Mouse (Mus musculus) adrenal gland, postnatal 14 days (tissue): ENCODE data around the gene Capg. TPM values are rescaled to one million over a fixed set of nuclear protein-coding genes. Genes with fewer than 3 reads are reported as not detected.
A peak's percentile ranks its signal among the peaks of the same experiment; 100 is the strongest.
"Not testable (repeated sequence)": the region's sequence is repeated elsewhere in the genome, so short reads cannot be mapped to it uniquely, and the experiment has no call there.

Experiments
- DNase-seq: peaks from one replicate; pipeline ENCODE4 v3.0.0; 2021; ENCODE audit warnings: mixed read lengths
- total RNA-seq: library from RNA; stranded (reverse); gene quantifications from 2 replicates; pipeline ENCODE4 v1.2.3, GENCODE M21; 2021

Capg gene
- total RNA-seq, 1 experiment from 2014 or later = 28.8 TPM

DNA sequence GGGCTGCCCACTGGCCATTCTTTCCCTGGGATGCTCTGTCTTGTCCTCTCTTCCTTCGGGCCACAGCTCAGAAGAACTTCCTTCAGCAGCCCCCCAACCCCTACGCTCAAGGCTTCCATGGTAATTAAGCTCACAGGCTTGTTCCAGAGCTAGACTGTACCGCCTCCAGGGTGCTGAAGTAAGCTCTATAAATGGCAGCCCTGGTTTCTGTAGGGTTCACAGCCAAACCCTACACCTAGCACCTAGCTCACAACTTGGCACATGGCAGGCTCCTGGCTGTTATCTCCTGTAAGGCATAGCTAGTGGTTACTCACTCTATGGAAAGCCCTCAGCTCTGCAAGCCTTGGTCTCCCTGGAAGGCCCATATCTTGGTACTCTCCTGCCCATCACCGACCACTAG, 11.6 kb upstream of the Capg start:
- DNase-seq = no peak

DNA sequence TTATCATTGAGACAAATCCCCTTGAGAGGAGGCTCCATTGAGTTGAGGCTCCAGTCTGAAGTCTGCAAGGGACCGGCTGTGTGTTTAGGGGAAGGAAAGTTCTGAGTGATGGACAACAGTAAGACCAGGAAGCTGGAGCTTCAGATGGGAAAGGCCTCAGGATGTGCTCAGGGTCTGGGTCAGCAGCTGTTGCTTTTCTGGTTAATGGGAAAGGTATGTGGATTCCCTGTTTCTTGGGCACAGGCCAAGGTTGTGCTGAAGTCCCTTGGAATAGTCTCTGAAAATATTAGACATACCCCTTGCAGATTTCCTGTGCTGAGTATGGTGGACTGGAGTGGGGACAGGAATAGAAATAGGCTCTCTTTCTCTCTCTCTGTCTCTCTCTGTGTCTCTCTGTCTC, 10.6 kb upstream of the Capg start:
- not testable (repeated sequence) for DNase-seq

DNA sequence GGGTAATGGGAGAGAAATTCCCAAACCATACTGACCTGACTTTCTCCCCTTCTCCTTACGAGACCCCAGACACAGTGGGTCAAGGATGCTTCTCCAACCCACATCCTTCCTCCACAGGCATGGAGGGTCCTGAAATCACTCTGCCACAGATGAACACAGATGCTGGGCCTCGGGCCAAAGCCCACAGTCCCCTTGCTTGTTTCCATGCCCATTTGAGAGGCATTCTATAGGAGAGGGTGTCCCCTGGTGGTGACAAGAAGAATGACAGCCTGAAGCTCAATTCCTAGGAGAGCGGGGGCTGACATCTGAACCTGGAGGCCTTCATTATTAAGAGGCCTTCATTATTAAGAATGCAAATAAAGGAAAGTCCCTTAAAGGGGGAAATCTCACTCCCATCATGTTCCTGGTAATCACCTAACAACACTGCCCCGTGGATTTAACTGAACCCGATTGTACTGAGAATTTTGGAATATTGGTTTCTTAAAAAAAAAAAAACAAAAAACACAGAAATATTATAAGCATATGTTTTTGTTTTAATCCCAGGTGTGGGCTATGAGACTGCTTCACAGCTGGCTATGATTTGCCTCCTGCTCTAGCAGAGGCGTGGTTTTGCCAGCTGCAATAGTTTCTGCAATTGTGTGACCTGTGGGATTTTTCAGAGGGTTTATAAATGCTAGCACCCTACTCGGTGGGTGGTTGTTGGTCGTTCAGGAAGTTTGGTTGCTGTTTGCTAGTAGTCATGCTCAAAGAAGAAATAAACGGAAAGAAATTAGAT, 10.0 kb upstream of the Capg start:
- DNase-seq = peak; percentile 80

DNA sequence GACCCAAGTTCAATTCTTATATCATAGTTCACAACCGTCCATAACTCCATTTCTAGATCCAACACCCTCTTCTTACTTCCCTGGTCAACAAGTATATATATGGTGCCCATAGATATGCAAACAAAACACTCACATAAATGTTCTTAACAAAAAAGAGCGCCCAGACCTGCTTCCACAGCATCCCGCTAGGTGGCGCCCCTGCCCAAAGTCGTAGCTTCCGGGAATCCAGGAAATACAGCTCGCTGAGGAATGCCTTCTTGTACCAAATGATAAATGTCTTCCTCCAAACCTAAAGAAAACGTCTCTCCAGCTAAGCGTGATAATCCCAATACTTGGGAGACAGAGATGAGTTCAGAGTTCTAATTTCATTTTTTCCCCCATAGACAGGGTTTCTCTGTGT, 9.0 kb upstream of the Capg start:
- peak; percentile 91 for DNase-seq

DNA sequence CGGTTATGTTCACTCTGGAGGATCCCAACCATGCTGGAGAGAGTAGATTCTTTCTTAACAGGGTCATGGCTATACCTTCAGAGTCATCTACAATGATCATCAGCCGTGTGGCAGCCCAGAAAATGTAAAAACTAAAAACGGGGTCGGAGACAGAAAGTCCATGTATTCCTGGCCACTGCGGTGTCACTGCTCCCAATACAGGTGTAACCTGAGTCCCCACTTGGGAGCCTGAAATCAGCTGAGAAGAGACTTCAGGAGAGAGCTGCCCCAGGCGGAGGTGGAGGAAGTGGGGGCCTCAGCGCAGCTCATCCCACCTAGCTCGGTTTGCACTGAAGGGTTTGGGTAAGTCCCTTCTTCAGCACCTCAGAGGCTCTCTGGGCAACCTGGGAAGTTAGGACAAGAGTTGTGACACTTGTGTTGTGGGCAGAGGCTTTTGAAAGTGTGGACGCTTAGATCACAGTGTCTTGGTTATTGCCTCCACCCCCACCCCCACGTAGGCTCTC, 6.1 kb upstream of the Capg start:
- DNase-seq = no peak

DNA sequence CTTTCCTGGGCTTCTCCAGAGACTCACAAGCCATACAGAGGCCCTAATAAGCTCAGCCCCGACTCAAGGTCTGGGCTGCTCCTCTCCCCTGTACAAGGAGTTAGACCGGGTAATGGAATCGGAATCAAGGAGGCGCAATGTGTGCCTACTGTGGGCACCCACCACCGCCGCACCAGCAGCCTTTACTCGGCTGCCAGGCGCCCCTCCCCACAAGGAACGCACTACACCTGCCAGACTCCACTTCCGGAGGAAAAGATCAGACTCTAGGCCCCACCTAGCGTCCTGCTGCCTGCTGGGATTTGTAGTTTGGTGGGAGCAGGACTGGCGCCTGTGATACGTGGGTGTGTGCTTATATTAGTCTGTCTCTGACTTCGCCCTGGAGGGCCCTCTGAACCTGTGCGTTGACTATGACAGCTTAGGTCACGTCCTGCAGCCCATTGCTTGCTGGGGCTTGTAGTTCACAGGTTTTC, 5.6 kb upstream of the Capg start:
- peak; percentile 90 for DNase-seq

DNA sequence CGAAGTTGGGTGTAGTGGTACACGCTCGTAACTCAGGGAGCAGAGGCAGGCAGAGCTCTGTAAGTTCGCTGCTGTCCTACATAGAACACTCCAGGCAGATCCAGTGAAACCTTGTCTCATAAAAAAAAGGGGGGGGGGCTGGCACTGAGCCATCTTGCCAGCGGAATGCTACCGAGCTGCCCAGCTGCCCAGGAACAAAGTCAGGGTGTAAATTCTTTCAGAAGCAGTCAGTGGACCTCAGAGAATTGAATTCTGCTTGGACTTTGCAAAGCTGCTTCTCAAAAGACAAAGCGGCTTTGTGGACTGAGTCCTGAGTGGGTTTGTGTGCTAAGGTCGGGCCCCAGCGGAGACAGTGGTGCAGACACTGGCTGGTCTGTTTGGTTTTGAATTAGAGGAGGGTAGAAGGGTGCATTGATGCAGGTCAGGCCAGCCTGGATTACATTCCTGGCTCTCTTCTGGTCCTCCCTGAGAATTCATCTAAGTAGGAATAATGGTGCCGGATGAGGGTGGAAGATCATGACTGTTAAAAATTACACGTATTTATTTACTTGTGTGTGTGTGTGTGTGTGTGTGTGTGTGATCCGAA, 833 bp upstream of the Capg start:
- peak; percentile 30 for DNase-seq

DNA sequence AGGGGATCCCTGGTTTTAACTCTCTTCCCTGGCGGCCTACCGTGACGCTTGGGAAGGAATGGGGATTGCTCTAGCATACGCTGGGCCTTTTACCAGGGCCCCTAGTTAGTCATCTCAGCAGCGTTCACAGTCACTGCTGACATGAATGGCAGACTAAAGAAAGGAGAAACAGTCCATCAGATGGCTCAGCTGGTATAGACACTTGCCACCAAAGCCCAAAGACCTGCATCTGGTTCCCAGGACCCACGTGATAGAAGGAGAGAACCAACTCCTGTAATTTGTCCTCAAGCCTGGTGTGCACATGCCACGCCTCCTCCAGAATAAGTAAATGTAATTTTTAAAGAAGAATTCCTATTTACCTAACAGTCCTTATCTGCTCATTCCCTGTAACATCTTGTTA, 1.2 kb downstream of the Capg start:
- DNase-seq = no peak

DNA sequence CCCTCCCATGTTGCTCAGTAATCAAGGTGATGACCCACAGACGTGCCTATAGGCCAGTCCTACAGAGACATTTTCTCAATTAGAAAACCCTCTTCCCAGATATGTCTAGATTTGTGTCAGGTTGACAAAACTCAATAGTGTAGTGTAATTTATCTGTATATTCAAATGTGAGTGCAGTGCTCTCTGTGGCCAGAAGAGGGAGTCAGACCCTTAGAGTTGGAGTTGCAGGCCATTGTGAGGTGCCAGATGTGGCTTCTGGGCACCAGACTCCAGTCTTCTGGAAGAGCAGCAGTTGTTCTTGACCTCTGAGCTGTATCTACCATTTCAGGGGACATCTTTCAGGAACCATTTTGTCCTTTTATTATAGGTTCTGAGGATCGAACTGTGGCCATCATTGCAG, 2.9 kb downstream of the Capg start:
- DNase-seq = no peak

DNA sequence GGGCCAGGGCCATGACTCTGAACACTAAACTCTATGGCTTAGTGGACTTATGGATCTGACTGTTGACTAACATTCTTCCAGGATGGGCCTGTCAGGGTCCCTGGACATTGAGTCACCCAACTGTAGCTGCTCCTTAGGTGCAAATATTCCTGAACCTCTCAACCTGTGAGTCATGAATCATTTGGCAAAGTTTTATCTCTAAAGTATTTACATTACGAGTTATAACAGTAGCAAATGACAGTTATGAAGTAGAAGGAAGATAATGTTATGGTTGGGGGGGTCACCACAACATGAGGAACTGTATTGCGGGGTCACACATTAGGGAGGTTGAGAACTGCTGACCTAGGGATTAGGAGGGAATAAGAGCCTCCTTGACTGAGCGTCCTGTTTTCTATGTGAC, 3.7 kb downstream of the Capg start:
- no peak for DNase-seq

DNA sequence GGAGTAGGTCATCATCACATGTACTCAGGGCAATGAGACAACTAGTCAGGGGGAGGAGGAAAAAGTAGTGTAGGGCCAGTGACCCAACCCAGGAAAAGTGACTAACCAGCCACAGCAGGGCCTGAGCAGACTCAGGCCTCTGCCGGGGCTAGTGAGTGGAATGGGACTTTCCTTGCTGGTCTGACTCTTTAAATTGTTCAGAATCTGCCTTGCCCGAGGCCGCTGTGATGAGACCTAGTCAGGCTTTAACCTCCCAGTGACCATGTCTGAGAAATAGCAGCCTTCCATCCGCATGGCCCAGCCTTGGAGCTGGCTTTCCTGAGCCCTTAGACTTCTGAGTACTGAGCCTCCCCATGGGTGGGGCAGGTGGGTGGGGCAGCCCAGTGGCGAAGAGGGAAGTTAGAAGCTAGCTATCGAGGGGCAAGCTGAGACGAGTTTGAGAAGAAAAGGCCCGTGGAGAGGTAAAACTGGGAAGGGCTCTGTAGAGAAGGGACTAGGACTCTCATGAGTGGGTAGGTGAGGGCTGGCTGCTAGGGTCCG, 4.9 kb downstream of the Capg start:
- DNase-seq = peak; percentile 29

DNA sequence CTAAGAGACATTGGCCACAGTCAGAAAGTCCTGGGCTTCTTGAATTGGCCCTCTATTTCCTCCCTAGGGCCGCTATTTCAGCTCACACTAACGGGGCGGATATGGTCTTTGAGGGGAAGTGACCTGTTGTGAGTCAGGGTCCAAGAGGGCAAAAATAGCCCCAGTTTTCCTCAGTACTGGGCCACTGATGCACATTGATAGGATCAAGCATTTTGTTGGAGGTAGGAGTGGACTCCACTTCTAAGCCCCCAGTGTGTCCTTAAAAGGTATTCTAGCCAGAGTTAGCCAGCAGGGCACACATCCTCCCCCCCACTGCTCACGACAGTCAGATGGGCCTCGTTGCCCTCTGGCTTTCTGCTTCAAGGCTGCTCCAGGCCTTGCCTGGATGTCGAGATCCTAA, 5.8 kb downstream of the Capg start:
- DNase-seq = no peak

DNA sequence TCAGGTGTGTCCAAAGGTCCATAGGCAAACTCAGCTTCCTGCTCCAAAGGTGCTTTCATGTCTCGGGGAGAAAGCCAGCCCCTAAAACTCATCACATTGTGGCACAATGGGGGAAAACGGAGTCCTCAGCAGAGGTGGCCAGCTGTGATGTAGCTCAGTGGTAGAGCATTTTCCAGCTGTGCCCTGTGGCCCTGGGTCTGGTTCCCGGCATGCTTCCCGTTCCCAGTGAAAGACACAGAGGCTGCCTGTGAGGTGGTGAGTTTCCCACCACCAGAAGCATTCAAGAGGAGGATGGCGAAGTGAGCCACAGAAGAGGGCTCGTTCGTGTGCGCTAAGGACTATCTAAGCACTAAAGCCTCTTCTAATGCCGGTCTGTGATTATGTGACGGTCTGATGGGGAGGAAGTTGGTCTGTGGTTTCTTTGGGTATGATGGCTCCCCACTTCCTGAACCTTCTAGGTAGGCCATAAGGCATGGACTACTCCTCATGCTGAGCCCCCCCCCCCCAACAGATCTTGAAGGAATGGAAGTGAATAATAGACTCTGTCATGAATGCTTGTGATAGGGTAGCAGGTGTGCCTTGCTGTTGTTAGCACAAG, 6.4 kb downstream of the Capg start:
- DNase-seq = no peak

DNA sequence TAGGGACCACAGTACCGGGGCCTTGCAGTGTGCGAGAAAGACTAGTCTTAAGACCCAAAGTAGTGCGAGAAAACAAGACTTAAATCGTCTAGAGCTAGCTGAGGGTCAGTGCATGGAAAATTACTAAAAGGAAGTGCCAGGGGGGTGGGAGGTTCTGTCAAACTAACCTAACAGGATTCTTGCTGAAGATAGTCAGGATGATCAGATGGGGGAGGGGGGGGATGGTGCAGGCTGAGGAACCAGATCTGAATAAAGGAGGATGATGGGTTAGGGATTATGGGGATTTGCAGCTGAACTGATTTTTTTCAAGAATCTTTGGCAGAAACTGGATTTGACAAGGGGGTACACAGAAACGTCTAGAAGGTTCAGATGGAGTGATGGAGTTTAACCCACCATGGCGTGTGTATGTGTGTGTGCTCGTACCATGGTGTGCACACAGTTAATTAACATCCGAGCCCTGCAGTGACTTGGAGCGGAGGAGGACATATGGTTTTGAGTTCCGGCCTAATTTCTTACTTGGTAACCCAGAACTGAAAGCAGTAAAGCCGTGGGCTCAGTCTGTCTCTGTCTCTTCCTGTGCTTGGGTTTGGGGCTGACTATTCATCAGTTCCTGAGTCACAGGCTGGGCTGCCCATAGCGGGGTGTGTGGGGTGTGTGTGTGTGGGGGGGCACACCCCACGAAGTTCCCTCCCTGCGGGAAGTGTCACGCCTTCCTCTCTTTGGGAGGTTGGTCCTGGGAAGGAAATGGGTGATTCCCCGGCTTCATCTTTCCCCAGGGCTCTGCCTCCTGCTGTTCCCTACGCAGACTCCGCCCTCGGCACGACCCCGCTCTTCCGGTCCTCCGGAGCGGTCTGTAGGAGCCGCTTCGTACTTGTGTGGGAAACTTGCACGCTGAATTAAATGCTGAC, 8.2 kb downstream of the Capg start:
- peak; percentile 85 for DNase-seq

DNA sequence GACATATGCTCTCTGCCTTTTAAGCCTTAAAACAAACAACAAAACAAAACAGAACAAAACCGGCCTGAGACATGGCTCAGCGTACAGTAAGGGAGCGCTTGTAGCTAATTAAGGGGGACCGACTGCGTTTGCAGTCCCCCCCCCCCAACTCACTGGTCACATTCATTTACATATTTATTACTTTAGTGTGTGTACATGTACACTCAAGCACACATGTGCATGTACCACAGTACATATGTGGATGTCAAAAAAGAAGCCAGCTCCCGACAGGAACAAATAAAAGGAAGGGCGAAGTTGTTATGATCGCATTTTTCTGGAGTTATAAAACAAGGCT, 8.9 kb downstream of the Capg start:
- no peak for DNase-seq

DNA sequence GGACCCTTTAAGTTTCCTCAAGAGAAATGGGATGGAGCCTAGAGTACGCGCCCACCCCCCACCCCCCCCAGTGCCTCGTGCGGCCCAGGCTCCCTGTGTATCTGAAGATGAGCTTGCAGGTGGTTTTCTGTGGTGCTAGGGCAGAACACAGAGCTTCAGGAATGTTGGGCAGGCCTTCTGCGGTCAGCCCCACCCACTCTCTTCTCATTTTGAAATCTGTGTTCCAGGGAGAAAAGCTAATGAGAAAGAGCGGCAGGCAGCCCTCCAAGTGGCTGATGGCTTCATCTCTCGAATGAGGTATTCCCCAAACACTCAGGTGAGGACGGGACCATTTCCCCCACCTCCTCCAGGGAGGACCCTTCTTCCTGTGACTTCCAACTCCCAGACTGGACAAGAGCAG, 16.6 kb downstream of the Capg start:
- no peak for DNase-seq

DNA sequence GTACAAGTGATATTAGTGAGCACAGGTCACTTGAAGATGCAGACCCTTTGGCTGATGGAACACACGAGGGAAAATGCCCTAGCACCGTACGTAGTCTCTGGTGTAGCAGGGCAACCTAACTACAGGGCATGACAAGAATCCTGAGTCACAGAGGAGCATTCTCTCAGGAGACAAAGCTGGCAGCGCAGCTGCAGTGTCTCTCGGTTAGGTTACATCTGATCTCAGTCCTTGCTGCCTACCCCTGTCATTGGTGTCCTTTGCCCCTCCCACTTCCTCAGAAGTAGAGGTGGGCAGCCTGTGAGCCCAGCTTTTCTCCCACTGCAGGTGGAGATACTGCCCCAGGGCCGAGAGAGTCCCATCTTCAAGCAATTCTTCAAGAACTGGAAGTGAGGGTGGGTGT, 18.3 kb downstream of the Capg start:
- DNase-seq = no peak

DNA sequence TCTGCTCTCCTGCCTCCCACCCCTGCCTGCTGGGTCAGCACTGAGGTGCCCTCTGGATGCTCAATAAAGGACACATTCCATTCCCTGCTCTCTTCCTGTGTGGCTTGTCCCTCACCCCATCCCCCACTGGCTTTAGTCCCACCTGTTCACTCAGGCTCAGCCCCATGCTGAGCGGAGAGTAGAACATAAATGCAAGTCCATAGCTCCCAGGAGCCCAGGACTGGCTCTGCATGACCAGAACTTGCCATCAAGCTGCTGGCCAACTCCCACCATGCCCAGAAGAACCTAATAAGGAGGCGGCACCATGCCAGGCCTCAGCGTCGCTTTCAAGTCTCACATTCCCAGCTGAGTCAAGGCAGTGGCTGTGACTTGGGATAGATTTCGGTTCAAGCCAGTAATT, 18.7 kb downstream of the Capg start:
- DNase-seq = peak; percentile 24

DNA sequence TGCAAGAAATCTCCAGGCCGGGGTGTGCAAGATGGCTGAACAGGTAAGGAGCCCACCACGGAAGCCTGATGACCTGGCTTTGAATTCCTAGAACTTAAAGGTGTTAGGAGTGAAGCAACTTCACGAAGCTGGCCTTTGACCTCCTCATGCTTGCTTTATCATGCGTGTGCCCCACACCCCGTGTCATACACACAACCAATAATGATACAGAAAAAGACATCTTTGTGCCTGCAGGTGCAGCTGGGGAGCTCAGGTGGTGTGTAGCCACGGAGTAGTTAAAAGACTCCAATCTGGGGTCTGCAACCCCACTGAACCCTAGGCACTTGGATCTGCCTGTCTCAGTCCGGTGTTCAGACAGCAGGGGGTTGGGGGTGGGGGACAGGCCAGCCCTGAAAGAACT, 21.3 kb downstream of the Capg start:
- no peak for DNase-seq

DNA sequence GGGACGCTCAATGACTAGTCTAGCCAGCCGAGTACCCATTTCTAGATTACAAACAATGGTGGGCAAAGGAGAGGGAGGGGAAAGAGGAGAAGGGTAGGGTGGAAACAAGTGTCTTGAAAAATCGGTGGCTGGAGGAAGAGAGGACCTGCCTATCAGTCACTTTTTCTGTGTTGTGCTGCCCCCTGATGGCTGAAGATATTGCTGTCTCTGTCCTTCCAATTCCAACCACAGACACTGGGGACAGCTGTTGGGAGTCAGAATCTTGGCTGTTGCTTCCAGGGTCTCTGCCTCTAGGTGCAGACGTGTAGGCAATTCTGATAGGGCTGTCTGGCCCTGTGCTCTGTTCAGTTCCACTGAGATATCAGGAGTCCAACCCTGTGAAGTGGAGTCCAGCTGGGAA, 21.9 kb downstream of the Capg start:
- DNase-seq = peak; percentile 90

DNA sequence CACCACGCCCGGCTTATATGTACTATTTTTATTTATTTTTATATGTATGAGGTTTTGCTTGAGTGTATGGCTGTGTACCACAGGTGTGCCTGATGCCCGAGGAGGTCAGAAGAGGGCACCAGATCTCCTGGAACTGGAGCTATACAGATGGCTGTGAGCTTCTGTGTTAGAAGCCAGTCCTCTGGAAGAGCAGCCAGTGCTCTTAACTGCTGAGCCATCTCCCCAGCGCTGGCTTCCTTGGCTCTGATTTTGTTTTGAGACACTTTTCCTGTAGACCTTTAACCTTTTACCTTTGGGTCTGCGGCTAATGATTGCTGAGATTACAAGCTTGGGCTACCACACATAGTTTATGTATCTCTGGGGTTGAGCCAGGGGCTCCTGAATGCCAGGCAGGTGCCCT, 23.3 kb downstream of the Capg start:
- no peak for DNase-seq

DNA sequence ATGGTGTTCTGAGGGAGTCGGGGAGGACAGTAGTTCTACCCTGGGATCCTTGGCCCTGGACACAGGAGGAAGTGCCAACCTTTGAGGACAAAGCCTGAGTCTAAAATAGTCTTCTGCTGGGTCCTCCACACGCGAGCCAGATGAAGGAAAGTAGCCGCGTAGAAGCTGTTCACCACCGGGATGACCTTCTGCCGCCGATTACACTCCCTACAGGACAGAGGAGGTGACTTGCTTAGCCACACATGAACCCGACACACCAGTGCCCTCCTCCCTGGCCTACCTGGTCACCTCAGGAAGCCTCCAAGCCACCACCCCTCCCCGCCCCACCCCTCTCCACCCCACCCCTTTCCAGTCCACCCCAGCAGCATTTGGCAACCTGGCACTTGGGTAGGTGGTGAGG, 24.5 kb downstream of the Capg start:
- no peak for DNase-seq
